Mouse (Mus musculus) heart, postnatal 0 days (tissue): ENCODE results near the gene Pard3b.

ENCODE experiments used
- CTCF ChIP-seq: IDR thresholded peaks from 2 replicates; pipeline ENCODE4 v1.5.1; 2016; ENCODE audit warnings: antibody characterized with exemption, control low read depth, low read depth
- EP300 ChIP-seq: IDR thresholded peaks from 2 replicates; pipeline ENCODE4 v1.6.1; 2016; ENCODE audit warnings: antibody characterized with exemption, low read depth

- no peak for TF ChIP-seq CTCF
- no peak for TF ChIP-seq EP300
Measured at GRCm38 (mm10) chr1:62280586-62280985, 642.0 kb downstream of the Pard3b start.
